Mouse (Mus musculus) liver, embryonic 16.5 days (tissue): ENCODE measurements around the gene Ptafr. TPM values are rescaled to one million over a fixed set of nuclear protein-coding genes. Genes with fewer than 3 reads are reported as not detected.

ENCODE experiments used
- ATAC-seq: fragments of 200-750 bp; cut with Nextera tagmentation; 2 replicates; pipeline ENCODE4 v1.8.0; 2017; ENCODE audit warnings: low read depth, mild to moderate bottlenecking, moderate number of reproducible peaks, moderate library complexity
- H3K27ac ChIP-seq: fragments of 300-500 bp; sonication (generic); 2 replicates; pipeline ENCODE4 v1.5.1; 2014; ENCODE audit warnings: mild to moderate bottlenecking, low read length
- H3K27me3 ChIP-seq: fragments of 300-500 bp; sonication (generic); 2 replicates; pipeline ENCODE4 v1.6.1; 2014; ENCODE audit warnings: low read depth, low read length, mixed read lengths; ENCODE audit not compliant: control insufficient read depth, insufficient read depth
- H3K36me3 ChIP-seq: fragments of 300-500 bp; sonication (generic); 2 replicates; pipeline ENCODE4 v1.6.1; 2014; ENCODE audit warnings: mild to moderate bottlenecking; ENCODE audit not compliant: control insufficient read depth, insufficient read depth
- H3K4me1 ChIP-seq: fragments of 300-500 bp; sonication (generic); 2 replicates; pipeline ENCODE4 v1.6.1; 2014; ENCODE audit warnings: low read depth, low read length, mixed read lengths; ENCODE audit not compliant: control insufficient read depth
- H3K4me2 ChIP-seq: fragments of 300-500 bp; sonication (generic); 2 replicates; pipeline ENCODE4 v1.6.1; 2014; ENCODE audit warnings: low read depth, low read length, mixed read lengths
- H3K4me3 ChIP-seq: fragments of 300-500 bp; sonication (generic); 2 replicates; pipeline ENCODE4 v1.5.1; 2014; ENCODE audit warnings: low read depth, mild to moderate bottlenecking, low read length
- H3K9ac ChIP-seq: fragments of 300-500 bp; sonication (generic); 2 replicates; pipeline ENCODE4 v1.6.1; 2014; ENCODE audit warnings: low read depth, low read length
- H3K9me3 ChIP-seq: fragments of 300-500 bp; sonication (generic); replicated peaks from 2 replicates; pipeline ENCODE4 v1.6.1; 2016; ENCODE audit warnings: low read length; ENCODE audit not compliant: control insufficient read depth
- WGBS: fragments of 180-500 bp; shearing (Covaris S2); extraction: QIAGEN DNeasy Blood & Tissue Kit; methylation state at CpG from one replicate; pipeline ENCODE4 v1.1.7; 2014; ENCODE audit not compliant: insufficient replicate concordance; 5-methylcytosine and 5-hydroxymethylcytosine counted together
- polyA plus RNA-seq: library from polyadenylated mRNA; unstranded; fragments of >200 nt; fragmentation: Nextera tagmentation; extraction: Ambion mirVana; gene quantifications from 2 replicates; pipeline ENCODE4 v1.2.1, GENCODE M21; 2015

The Ptafr gene
- polyA plus RNA-seq, 1 experiment from 2014 or later, result 1.2 TPM

DNA sequence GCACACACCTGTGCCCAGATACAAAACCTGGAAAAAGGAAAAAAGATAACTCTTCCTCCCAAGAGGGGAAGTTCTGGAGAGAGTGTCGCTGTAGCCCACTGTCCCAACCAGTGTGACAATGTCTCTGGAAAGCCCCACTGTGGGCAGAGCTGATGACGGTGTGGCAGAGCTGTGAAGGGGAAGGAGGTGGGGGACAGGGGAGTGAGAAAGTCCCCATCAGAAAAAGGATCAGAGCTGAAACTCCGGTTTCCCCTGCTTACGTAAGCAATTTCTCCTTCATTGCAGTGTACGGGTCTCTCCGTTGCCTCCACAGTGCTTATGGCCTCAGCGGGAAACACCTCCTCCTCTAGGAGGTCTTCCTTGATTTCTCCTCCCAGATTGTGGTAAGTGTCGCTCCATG lies 47.5 kb downstream of the Ptafr start:
- ATAC-seq, result no peak
- peaks cover 3% of the 10 kb centered on the region for H3K4me1 ChIP-seq
- H3K4me2 ChIP-seq, result no peak overlapping the region
- 71% methylated on average over 8 of the region's 8 CpGs for WGBS
- peaks cover 6% of the 10 kb centered on the region for H3K9me3 ChIP-seq
- H3K4me3 ChIP-seq, result no peak overlapping the region
- H3K36me3 ChIP-seq, result no peaks in the 10 kb centered on the region
- H3K9ac ChIP-seq, result no peak overlapping the region
- H3K27me3 ChIP-seq, result no peaks in the 10 kb centered on the region
- no peak overlapping the region for H3K27ac ChIP-seq

DNA sequence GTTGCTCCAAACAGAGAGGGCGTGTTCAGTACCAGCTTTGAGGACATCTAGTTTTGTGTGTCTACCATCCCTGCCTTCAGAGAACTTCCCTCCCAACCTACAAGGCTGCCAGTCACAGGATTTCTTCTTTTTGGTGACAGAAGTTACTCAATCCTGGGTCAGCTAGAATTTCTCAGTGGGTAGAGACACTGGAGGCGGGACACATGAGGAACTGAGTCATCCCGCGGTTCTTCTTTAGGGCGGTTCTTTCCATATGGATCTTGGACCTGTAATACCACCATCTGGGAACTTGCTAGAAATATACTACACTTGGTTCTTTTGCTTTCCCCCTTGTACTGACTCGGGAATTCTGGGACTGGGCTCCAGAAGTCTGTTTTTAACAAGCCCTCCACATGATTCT lies 54.0 kb downstream of the Ptafr start:
- no peak for ATAC-seq
- Histone ChIP-seq H3K36me3 (no peaks in the 10 kb centered on the region), H3K27me3 (no peaks in the 10 kb centered on the region), H3K27ac (no peak overlapping the region), H3K4me1 (0 out of 2 replicates have a peak, but pooled peaks cover 3% of the 10 kb centered on the region), H3K4me2 (no peak overlapping the region), H3K9me3 (peaks cover 6% of the 10 kb centered on the region), H3K9ac (no peak overlapping the region), H3K4me3 (no peak overlapping the region)
- 65% methylated on average over 6 of the region's 6 CpGs for WGBS

DNA sequence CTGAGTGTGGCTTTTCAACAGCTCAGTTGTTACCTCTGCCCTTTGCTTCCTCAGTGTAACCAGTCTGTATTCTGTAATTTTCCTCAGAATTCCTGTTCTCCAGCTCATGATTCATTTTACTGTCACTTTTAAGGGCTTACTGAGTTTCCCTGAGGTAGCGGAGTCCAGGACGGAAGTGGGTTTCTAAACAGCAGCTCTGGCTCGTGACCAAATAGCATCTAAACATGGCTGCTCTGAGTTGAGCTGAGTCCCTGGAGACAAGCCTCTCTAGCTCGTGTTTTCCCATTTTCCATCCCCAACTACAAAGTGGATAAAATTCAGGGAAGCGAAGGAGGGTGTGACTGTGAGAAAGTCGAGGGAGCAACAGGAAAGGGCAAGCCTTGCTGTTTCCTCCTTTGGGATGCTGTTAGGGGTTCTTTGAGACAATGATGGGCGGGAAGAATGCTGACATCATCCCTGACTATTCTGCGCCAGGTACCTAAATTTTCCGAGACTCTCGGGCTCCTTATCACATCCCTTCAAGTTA lies 55.0 kb downstream of the Ptafr start:
- 63% methylated on average over 10 of the region's 10 CpGs for WGBS
- no peak overlapping the region for H3K4me2 ChIP-seq
- peaks cover 8% of the 10 kb centered on the region for H3K4me1 ChIP-seq
- H3K36me3 ChIP-seq, result no peaks in the 10 kb centered on the region
- no peak overlapping the region for H3K9ac ChIP-seq
- H3K27ac ChIP-seq, result no peak overlapping the region
- H3K9me3 ChIP-seq, result peaks cover 6% of the 10 kb centered on the region
- H3K27me3 ChIP-seq, result no peaks in the 10 kb centered on the region
- no peak for ATAC-seq
- H3K4me3 ChIP-seq, result no peak overlapping the region

DNA sequence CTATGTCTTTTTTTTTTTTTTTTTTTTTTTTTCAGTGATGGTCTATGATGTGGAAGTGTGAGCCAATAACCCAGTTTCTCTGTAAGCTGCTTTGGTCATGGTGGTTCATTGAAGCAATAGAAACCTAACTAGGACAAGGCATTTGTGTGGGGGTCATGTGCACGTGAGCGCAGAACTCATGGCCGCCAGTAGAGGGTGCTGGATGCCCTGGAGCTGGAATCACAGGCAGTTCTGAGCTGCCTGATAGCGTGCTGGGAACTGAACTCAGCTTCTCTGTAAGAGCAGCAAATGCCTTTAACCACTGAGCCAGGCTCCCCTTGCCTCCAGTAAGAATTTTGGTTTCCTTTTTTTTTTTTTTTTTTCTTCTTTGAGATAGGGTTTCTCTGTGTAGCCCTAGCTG lies 56.3 kb downstream of the Ptafr start:
- Histone ChIP-seq H3K27me3 (no peaks in the 10 kb centered on the region), H3K9ac (no peak overlapping the region), H3K27ac (no peak overlapping the region), H3K4me2 (no peak overlapping the region), H3K4me1 (peaks cover 18% of the 10 kb centered on the region), H3K4me3 (no peak overlapping the region), H3K36me3 (no peaks in the 10 kb centered on the region), H3K9me3 (peaks cover 3% of the 10 kb centered on the region; the same call in 1 of the 2 replicates)
- 79% methylated on average over 4 of the region's 4 CpGs for WGBS
- ATAC-seq, result no peak

DNA sequence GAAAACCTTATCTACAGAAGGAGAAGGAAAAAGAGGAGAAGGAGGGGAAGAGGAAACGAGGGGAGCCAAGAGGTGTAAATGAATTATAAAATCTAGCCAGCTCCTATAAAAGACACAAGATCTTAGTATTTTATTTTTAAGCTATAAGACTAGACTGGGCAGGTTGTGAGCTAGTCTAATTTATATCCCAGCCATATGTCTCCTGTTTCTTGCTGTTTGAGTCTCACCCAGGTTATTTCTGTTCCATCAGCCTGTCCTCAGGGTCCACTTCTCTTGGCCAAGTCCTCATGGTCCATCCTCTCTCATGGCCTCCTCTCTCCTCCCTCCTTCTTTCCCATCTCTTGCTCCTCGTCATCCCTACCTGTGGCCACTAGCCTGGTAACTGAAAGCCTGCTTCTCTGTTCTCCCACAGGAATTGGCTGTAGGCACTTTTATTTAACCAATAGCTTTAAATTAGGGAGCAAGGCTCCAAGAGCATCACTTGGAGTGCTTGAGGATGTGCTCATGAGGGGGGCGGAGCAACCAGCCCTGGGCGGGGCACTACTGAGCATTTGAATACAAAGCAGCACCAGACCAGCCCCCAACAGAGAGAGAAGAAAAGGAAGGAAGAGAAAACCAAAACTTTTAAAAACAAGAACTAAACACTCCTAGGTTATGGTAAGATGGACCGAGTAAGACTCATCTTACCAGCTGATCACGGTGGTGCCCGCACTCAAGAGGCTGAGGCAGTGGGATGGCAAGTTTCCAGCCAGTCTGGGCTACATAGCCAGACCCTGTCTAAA lies 57.6 kb downstream of the Ptafr start:
- Histone ChIP-seq H3K4me1 (peaks cover 23% of the 10 kb centered on the region), H3K27ac (no peak overlapping the region), H3K36me3 (no peaks in the 10 kb centered on the region), H3K4me2 (no peak overlapping the region), H3K27me3 (no peaks in the 10 kb centered on the region), H3K4me3 (no peak overlapping the region), H3K9me3 (no peaks in the 10 kb centered on the region), H3K9ac (no peak overlapping the region)
- ATAC-seq, result no peak
- 55% methylated on average over 7 of the region's 7 CpGs for WGBS

DNA sequence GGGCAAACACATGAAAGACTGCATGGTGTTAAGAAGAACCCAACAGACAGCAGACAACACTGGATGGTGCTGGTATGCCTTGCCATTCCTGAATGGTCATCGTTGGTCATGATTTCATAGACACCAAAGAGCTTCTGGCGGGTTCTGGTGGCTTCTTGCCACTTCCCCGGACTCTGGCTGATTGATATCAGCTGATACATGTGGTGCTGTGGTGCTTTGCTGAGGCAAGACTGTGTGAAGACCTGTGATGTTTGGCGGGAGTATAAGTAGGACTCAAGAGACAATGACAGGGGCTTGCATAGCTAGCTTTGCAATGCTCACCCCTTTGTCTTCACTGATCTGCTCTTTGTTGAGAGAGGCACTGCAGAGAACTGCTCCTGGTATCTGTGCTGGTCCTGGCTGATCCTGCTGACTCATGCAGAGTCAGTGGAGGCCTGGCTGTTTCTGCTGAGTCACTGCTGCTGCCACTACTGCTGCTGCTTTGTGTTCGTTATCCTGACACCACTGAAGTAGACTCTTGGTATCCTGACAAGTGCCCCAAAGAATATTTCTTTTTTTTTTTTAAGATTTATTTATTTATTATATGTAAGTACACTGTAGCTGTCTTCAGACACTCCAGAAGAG lies 60.3 kb downstream of the Ptafr start:
- H3K9ac ChIP-seq, result peak overlapping the region; percentile 43
- H3K4me2 ChIP-seq, result peak overlapping the region; percentile 44
- H3K4me3 ChIP-seq, result 0 out of 2 replicates have a peak overlapping the region, but pooled peaks have one; percentile 3

DNA sequence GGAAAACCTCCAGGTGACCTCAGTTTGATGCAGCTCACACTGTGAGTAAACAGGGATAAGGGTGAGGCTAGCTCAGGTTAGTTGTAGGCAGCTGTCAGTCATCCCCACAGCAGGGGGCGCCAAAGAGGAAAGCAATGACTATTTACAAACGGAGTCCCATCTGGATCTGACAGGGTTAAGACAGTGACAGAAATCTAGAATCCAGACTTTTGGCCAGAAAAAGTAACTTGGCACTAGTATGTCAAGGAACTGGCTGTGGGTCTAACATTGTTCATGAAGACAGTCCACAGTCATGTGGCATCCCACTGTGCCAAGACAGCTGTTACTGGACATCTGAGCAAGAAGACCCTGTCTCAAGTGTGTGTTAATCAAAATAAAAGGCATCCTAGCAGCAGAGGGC lies 65.0 kb downstream of the Ptafr start:
- WGBS, result 8% methylated on average over 2 of the region's 2 CpGs

More for the DNA sequence above, 60.3 kb downstream of the Ptafr start:
- peak; percentile 96 for ATAC-seq
- Histone ChIP-seq H3K27ac (peak overlapping the region; percentile 89), H3K27me3 (no peaks in the 10 kb centered on the region), H3K4me1 (peaks cover 23% of the 10 kb centered on the region), H3K36me3 (no peaks in the 10 kb centered on the region), H3K9me3 (no peaks in the 10 kb centered on the region)
- WGBS, result 26% methylated on average over 5 of the region's 5 CpGs

More for the DNA sequence above, 65.0 kb downstream of the Ptafr start:
- Histone ChIP-seq H3K9me3 (no peaks in the 10 kb centered on the region), H3K9ac (no peak overlapping the region), H3K4me3 (no peak overlapping the region), H3K36me3 (no peaks in the 10 kb centered on the region), H3K4me1 (peaks cover 15% of the 10 kb centered on the region), H3K4me2 (no peak overlapping the region), H3K27ac (no peak overlapping the region), H3K27me3 (no peaks in the 10 kb centered on the region)
- ATAC-seq, result no peak; the same call in 1 of the 2 replicates
